Mouse (Mus musculus): ENCODE results near the gene Nhs. TPM values are rescaled to one million over a fixed set of nuclear protein-coding genes. Genes with fewer than 3 reads are reported as not detected.

Gene Nhs
- polyA plus RNA-seq, 1 experiment from 2014 or later, result 1.9 TPM

DNA sequence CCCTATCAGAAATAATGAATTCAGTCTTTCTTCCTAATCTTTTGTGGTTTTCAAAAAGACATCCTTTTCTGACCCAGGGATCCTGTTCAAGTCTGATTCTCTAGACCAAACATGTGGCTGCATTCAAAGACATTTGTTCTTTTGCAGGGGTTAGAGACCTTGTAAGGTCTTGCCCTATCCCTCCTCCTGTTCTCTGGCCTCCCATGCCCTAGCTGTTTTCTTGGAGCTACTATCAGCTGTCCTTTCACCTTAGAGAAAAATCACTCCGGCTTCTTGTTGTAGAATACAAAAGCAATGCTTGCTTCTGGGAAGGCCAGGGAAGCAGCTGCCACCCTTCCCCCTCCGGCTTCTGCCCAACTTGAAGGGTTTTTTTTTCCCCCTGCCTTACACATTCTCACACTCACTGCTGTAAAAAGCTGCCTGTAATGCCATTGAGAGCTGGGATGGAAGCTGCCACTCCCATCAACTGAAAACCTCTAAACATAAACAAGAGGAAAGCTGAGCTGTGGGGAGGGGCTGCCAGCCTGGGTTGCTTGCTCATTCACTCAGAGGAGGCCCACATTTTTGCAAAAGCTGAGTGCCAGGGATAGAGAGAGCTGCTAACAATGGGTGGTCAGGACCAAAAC, 162.2 kb downstream of the Nhs start:
- Histone ChIP-seq H3K9ac (replicated peaks; ENCODE audit: low read depth, low read length) (no peak overlapping the region), H3K27ac (ENCODE audit: low read length) (peak overlapping the region; percentile 67), H3K36me3 (ENCODE audit: control insufficient read depth, insufficient read depth) (no peaks in the 10 kb centered on the region), H3K4me3 (replicated peaks; ENCODE audit: low read length) (no peak overlapping the region), H3K4me1 (replicated peaks; ENCODE audit: control insufficient read depth, insufficient read depth, low read length) (peaks cover 8% of the 10 kb centered on the region), H3K4me2 (ENCODE audit: low read length) (no peak overlapping the region), H3K9me3 (ENCODE audit: control insufficient read depth, low read length) (no peaks in the 10 kb centered on the region), H3K27me3 (replicated peaks; ENCODE audit: control insufficient read depth, insufficient read depth, low read length) (peaks cover 2% of the 10 kb centered on the region; the same call in 1 of the 2 replicates)
- peak; percentile 92 for ATAC-seq
- 28% methylated on average over 2 of the region's 2 CpGs for WGBS

- Histone ChIP-seq H3K9ac (replicated peaks; ENCODE audit: low read depth, low read length) (no peak overlapping the region), H3K9me3 (ENCODE audit: control insufficient read depth, low read length) (no peaks in the 10 kb centered on the region), H3K27ac (ENCODE audit: low read length) (no peak overlapping the region), H3K36me3 (ENCODE audit: control insufficient read depth, insufficient read depth) (no peaks in the 10 kb centered on the region), H3K4me2 (ENCODE audit: low read length) (no peak overlapping the region), H3K27me3 (replicated peaks; ENCODE audit: control insufficient read depth, insufficient read depth, low read length) (peaks cover 2% of the 10 kb centered on the region; the same call in 1 of the 2 replicates), H3K4me3 (replicated peaks; ENCODE audit: low read length) (no peak overlapping the region), H3K4me1 (replicated peaks; ENCODE audit: control insufficient read depth, insufficient read depth, low read length) (no peaks in the 10 kb centered on the region)
- WGBS, result 45% methylated on average over 1 of the region's 1 CpGs
- ATAC-seq, result no peak
Measured at GRCm38 (mm10) chrX:161990171-161990570, 169.4 kb downstream of the Nhs start.

DNA sequence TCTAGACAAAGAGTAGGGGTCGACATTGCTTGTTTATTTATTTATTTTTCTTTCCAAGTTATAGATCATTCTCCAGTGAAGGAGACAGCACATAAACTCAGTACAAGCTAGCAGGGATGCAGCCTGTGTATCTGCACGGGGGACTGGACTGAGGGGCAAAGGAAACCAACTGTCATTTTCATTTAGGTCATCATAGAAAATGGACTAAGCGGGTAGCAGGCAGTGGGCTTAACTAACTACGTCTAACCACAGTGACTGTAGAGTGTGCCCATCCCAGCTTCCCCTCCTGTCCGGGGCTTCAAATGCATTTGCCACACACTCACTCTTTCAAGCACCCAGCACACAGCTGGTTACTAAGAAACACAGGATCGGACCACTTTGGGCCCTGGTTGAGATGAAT, 174.6 kb downstream of the Nhs start:
- Histone ChIP-seq H3K27ac (ENCODE audit: low read length) (no peak overlapping the region), H3K9me3 (ENCODE audit: control insufficient read depth, low read length) (no peaks in the 10 kb centered on the region), H3K4me1 (replicated peaks; ENCODE audit: control insufficient read depth, insufficient read depth, low read length) (no peaks in the 10 kb centered on the region), H3K27me3 (replicated peaks; ENCODE audit: control insufficient read depth, insufficient read depth, low read length) (no peaks in the 10 kb centered on the region; the same call in 1 of the 2 replicates), H3K4me2 (ENCODE audit: low read length) (no peak overlapping the region), H3K36me3 (ENCODE audit: control insufficient read depth, insufficient read depth) (no peaks in the 10 kb centered on the region), H3K4me3 (replicated peaks; ENCODE audit: low read length) (no peak overlapping the region), H3K9ac (replicated peaks; ENCODE audit: low read depth, low read length) (no peak overlapping the region)
- ATAC-seq, result no peak
- 82% methylated on average over 6 of the region's 6 CpGs for WGBS

DNA sequence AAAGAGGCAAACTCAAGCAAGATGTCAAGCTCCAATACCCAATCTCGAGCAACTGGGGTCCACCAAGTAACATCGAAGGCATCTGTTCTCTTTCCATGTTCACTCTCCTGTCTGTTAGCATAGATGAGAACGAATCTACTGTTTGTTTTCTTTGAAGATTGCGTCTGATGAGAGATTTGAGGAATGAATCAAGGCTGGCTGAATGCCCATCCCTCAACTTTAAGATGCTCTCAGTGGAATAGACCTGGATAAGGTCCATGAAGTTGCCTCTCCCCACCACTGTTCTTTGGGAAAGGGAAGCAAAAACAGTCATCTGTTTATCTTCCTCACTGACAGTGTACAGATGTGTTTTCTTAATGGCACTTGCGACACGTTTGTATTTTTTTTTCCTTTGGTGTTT, 178.1 kb downstream of the Nhs start:
- H3K9ac ChIP-seq (replicated peaks; ENCODE audit: low read depth, low read length), result no peak overlapping the region
- H3K36me3 ChIP-seq (ENCODE audit: control insufficient read depth, insufficient read depth), result no peaks in the 10 kb centered on the region
- no peak for ATAC-seq
- H3K27ac ChIP-seq (ENCODE audit: low read length), result no peak overlapping the region
- 73% methylated on average over 6 of the region's 6 CpGs for WGBS
- H3K4me1 ChIP-seq (replicated peaks; ENCODE audit: control insufficient read depth, insufficient read depth, low read length), result 0 out of 2 replicates have a peak, but pooled peaks cover 3% of the 10 kb centered on the region
- no peak overlapping the region for H3K4me3 ChIP-seq (replicated peaks; ENCODE audit: low read length)
- H3K9me3 ChIP-seq (ENCODE audit: control insufficient read depth, low read length), result no peaks in the 10 kb centered on the region
- no peak overlapping the region for H3K4me2 ChIP-seq (ENCODE audit: low read length)
- H3K27me3 ChIP-seq (replicated peaks; ENCODE audit: control insufficient read depth, insufficient read depth, low read length), result no peaks in the 10 kb centered on the region; the same call in 1 of the 2 replicates

GRCm38 (mm10) chrX:161979946-161980345, 179.6 kb downstream of the Nhs start:
- no peaks in the 10 kb centered on the region; the same call in 1 of the 2 replicates for H3K27me3 ChIP-seq (replicated peaks; ENCODE audit: control insufficient read depth, insufficient read depth, low read length)
- no peak overlapping the region for H3K9ac ChIP-seq (replicated peaks; ENCODE audit: low read depth, low read length)
- no peak for ATAC-seq
- no peaks in the 10 kb centered on the region for H3K36me3 ChIP-seq (ENCODE audit: control insufficient read depth, insufficient read depth)
- H3K4me2 ChIP-seq (ENCODE audit: low read length), result no peak overlapping the region
- H3K4me1 ChIP-seq (replicated peaks; ENCODE audit: control insufficient read depth, insufficient read depth, low read length), result 0 out of 2 replicates have a peak, but pooled peaks cover 3% of the 10 kb centered on the region
- no peak overlapping the region for H3K27ac ChIP-seq (ENCODE audit: low read length)
- no peak overlapping the region for H3K4me3 ChIP-seq (replicated peaks; ENCODE audit: low read length)
- no peaks in the 10 kb centered on the region for H3K9me3 ChIP-seq (ENCODE audit: control insufficient read depth, low read length)

DNA sequence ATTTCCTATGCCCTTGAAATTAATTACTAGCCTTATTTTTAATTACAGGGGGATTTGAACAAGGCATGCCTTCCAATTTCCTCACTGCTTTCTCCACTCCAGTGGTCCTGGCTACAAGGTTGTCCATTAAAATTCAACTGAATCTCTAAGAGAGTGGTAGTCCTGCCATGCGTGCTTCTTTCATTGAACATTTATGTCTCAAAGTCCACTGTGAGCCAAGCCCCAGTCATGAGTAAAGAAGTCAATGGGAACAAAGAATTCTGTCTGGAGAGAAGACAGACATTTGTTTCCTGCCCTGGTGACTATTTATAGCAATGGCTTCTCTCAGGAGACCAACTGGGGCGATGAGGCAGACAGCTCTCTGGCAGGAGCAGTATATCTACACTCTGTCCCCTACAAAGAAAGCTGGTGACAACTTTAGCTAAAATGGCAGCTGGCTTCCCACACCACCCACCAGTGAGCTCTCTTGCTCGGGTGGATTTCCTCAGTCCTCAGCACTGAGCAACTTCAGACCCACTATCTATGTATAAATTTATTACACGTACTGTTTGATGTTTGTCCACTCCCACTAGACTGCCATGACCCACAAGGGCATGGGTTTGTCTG, 182.2 kb downstream of the Nhs start:
- H3K9ac ChIP-seq (replicated peaks; ENCODE audit: low read depth, low read length), result no peak overlapping the region
- ATAC-seq, result no peak
- WGBS, result 69% methylated on average over 4 of the region's 4 CpGs

GRCm38 (mm10) chrX:161976376-161976775, 183.2 kb downstream of the Nhs start:
- Histone ChIP-seq H3K36me3 (ENCODE audit: control insufficient read depth, insufficient read depth) (no peaks in the 10 kb centered on the region), H3K4me1 (replicated peaks; ENCODE audit: control insufficient read depth, insufficient read depth, low read length) (0 out of 2 replicates have a peak, but pooled peaks cover 3% of the 10 kb centered on the region), H3K27me3 (replicated peaks; ENCODE audit: control insufficient read depth, insufficient read depth, low read length) (peaks cover 4% of the 10 kb centered on the region; the same call in 1 of the 2 replicates), H3K9me3 (ENCODE audit: control insufficient read depth, low read length) (no peaks in the 10 kb centered on the region), H3K27ac (ENCODE audit: low read length) (no peak overlapping the region), H3K9ac (replicated peaks; ENCODE audit: low read depth, low read length) (no peak overlapping the region), H3K4me2 (ENCODE audit: low read length) (no peak overlapping the region), H3K4me3 (replicated peaks; ENCODE audit: low read length) (no peak overlapping the region)
- ATAC-seq, result no peak
- WGBS, result 53% methylated on average over 2 of the region's 2 CpGs

More for the DNA sequence above, 182.2 kb downstream of the Nhs start:
- H3K4me1 ChIP-seq (replicated peaks; ENCODE audit: control insufficient read depth, insufficient read depth, low read length), result 0 out of 2 replicates have a peak, but pooled peaks cover 3% of the 10 kb centered on the region
- no peak overlapping the region for H3K27ac ChIP-seq (ENCODE audit: low read length)
- no peak overlapping the region for H3K4me3 ChIP-seq (replicated peaks; ENCODE audit: low read length)
- no peaks in the 10 kb centered on the region for H3K36me3 ChIP-seq (ENCODE audit: control insufficient read depth, insufficient read depth)
- peaks cover 4% of the 10 kb centered on the region; the same call in 1 of the 2 replicates for H3K27me3 ChIP-seq (replicated peaks; ENCODE audit: control insufficient read depth, insufficient read depth, low read length)
- H3K4me2 ChIP-seq (ENCODE audit: low read length), result no peak overlapping the region
- no peaks in the 10 kb centered on the region for H3K9me3 ChIP-seq (ENCODE audit: control insufficient read depth, low read length)

DNA sequence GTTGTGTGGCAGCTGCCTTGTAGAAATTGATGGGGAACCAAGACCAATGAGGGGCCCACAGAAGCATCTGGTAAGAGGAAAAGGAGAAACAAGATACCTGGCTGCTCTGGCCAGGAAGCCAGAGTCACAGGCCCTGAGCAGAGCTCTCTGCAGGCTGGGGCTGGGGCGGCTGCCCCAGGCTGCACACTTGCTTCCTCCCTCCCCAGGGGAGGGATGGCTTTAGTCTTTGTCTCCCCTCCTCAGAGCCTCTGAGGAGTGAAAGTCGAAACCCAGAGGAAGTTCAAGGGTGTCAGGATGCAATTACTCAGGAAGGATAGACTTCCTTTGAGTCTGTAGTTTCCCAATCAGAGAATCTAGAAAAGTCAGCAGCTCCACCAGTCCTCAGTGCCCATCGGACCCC, 186.0 kb downstream of the Nhs start:
- no peaks in the 10 kb centered on the region for H3K9me3 ChIP-seq (ENCODE audit: control insufficient read depth, low read length)
- no peak overlapping the region for H3K27ac ChIP-seq (ENCODE audit: low read length)
- H3K4me3 ChIP-seq (replicated peaks; ENCODE audit: low read length), result no peak overlapping the region
- H3K36me3 ChIP-seq (ENCODE audit: control insufficient read depth, insufficient read depth), result no peaks in the 10 kb centered on the region
- 55% methylated on average over 3 of the region's 3 CpGs for WGBS
- no peak for ATAC-seq
- H3K4me1 ChIP-seq (replicated peaks; ENCODE audit: control insufficient read depth, insufficient read depth, low read length), result 0 out of 2 replicates have a peak, but pooled peaks cover 2% of the 10 kb centered on the region
- no peak overlapping the region for H3K9ac ChIP-seq (replicated peaks; ENCODE audit: low read depth, low read length)
- no peak overlapping the region for H3K4me2 ChIP-seq (ENCODE audit: low read length)
- peaks cover 4% of the 10 kb centered on the region; the same call in 1 of the 2 replicates for H3K27me3 ChIP-seq (replicated peaks; ENCODE audit: control insufficient read depth, insufficient read depth, low read length)

DNA sequence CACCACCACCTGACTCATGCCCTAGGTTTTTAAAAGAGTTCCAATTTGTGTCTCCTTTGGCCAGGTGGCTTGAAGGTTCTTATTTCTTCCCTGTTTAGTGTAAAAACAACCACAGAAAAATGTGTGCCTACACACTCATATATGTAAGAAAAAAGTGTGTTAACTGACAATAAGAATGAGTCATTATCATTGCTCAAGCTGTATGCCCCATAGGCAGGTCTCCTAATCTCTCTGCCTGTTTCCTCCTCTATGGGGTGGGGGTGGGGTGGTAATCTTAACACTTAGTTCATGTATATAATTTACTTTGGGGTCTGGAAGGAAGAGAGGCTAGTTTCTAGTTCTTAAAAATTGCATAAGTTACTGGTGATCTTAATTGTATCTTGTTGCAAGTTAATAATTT, 186.8 kb downstream of the Nhs start:
- Histone ChIP-seq H3K4me1 (replicated peaks; ENCODE audit: control insufficient read depth, insufficient read depth, low read length) (no peaks in the 10 kb centered on the region), H3K4me3 (replicated peaks; ENCODE audit: low read length) (no peak overlapping the region), H3K36me3 (ENCODE audit: control insufficient read depth, insufficient read depth) (no peaks in the 10 kb centered on the region), H3K4me2 (ENCODE audit: low read length) (no peak overlapping the region), H3K27ac (ENCODE audit: low read length) (no peak overlapping the region), H3K9me3 (ENCODE audit: control insufficient read depth, low read length) (no peaks in the 10 kb centered on the region), H3K27me3 (replicated peaks; ENCODE audit: control insufficient read depth, insufficient read depth, low read length) (peaks cover 4% of the 10 kb centered on the region; the same call in 1 of the 2 replicates), H3K9ac (replicated peaks; ENCODE audit: low read depth, low read length) (no peak overlapping the region)
- ATAC-seq, result no peak

Measured in forebrain, embryonic 16.5 days (tissue).